Mouse (Mus musculus) spleen, adult 2 months (tissue): ENCODE measurements around the gene Ermp1.

ENCODE experiments used
- CTCF ChIP-seq: fragments of 200-500 bp; IDR thresholded peaks from 2 replicates; pipeline ENCODE4 v1.5.1; 2011; ENCODE audit warnings: mild to moderate bottlenecking, inconsistent platforms; ENCODE audit not compliant: insufficient read depth, insufficient read length, insufficient replicate concordance; ENCODE audit errors: extremely low read depth
- POLR2A ChIP-seq: fragments of 200-500 bp; IDR thresholded peaks from 2 replicates; pipeline ENCODE4 v1.6.1; 2011; ENCODE audit warnings: low read depth, low read length, inconsistent platforms

DNA sequence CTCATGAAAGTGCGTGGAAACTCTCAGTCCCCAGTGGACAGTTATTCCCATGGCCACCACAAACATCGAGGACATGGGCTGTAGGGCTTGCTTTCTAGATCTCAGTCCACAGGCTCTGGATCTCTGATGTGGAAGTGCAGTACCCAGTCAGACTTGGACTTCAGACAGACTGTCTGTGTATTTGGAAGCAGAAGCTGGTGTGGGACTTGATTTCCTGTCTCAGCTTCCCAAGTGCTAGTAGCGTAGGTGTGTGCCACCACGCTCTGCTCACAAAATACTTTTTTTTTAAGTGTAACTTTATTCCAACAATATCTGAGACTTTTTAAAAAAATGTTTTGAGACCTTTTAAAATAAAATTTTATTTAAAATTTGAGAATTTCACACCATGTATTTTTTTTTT is 48.1 kb upstream of the Ermp1 start:
- TF ChIP-seq POLR2A, result no peak
- no peak for TF ChIP-seq CTCF
